Mouse (Mus musculus) midbrain, postnatal 0 days (tissue): ENCODE results near the gene C130050O18Rik. TPM values are rescaled to one million over a fixed set of nuclear protein-coding genes. Genes with fewer than 3 reads are reported as not detected.

Experiments used
- ATAC-seq: fragments of 200-750 bp; cut with Nextera tagmentation; 2 replicates; pipeline ENCODE4 v1.8.0; 2017; ENCODE audit warnings: moderate number of reproducible peaks, mild to moderate bottlenecking, moderate TSS enrichment, moderate library complexity; ENCODE audit not compliant: low FRiP score
- DNase-seq: peaks from one replicate; pipeline ENCODE4 v3.0.0-alpha.2; 2015; ENCODE audit warnings: low spot score
- H3K27ac ChIP-seq: fragments of 300-500 bp; sonication (generic); 2 replicates; pipeline ENCODE4 v1.5.1; 2014; ENCODE audit warnings: low read depth, mild to moderate bottlenecking, low read length, mixed read lengths
- H3K27me3 ChIP-seq: fragments of 300-500 bp; sonication (generic); 2 replicates; pipeline ENCODE4 v1.6.1; 2014; ENCODE audit warnings: low read length, control low read depth, mixed read lengths; ENCODE audit not compliant: insufficient read depth
- H3K36me3 ChIP-seq: fragments of 300-500 bp; sonication (generic); 2 replicates; pipeline ENCODE4 v1.6.1; 2014; ENCODE audit warnings: low read length, control low read depth, mixed read lengths; ENCODE audit not compliant: insufficient read depth
- H3K4me1 ChIP-seq: fragments of 300-500 bp; sonication (generic); 2 replicates; pipeline ENCODE4 v1.6.1; 2014; ENCODE audit warnings: mild to moderate bottlenecking, control low read depth, antibody characterized with exemption, low read length, mixed read lengths; ENCODE audit not compliant: insufficient read depth
- H3K4me2 ChIP-seq: fragments of 300-500 bp; sonication (generic); 2 replicates; pipeline ENCODE4 v1.6.1; 2014; ENCODE audit warnings: low read depth, mild to moderate bottlenecking, low read length, mixed read lengths; ENCODE audit not compliant: poor library complexity, severe bottlenecking
- H3K4me3 ChIP-seq: fragments of 300-500 bp; sonication (generic); 2 replicates; pipeline ENCODE4 v1.5.1; 2014; ENCODE audit warnings: low read depth, mild to moderate bottlenecking, low read length, moderate library complexity
- H3K9ac ChIP-seq: fragments of 300-500 bp; sonication (generic); replicated peaks from 2 replicates; pipeline ENCODE4 v1.6.1; 2014; ENCODE audit warnings: mild to moderate bottlenecking, low read length, moderate library complexity, mixed read lengths; ENCODE audit not compliant: poor library complexity, severe bottlenecking
- H3K9me3 ChIP-seq: fragments of 300-500 bp; sonication (generic); 2 replicates; pipeline ENCODE4 v1.6.1; 2016; ENCODE audit warnings: low read length, control low read depth
- CTCF ChIP-seq: IDR thresholded peaks from 2 replicates; pipeline ENCODE4 v1.5.1; 2016; ENCODE audit warnings: antibody characterized with exemption, mild to moderate bottlenecking
- WGBS: fragments of 180-500 bp; shearing (Covaris S2); extraction: QIAGEN DNeasy Blood & Tissue Kit; methylation state at CpG from one replicate; pipeline ENCODE4 v1.1.7; 2014; 5-methylcytosine and 5-hydroxymethylcytosine counted together
- polyA plus RNA-seq: library from polyadenylated mRNA; unstranded; fragments of >200 nt; fragmentation: Nextera tagmentation; extraction: Ambion mirVana; gene quantifications from 2 replicates; pipeline ENCODE4 v1.2.1, GENCODE M21; 2015
- total RNA-seq: library from RNA; depleted of rRNA; stranded (reverse); fragments of >200 nt; gene quantifications from 2 replicates; pipeline ENCODE4 v1.2.3, GENCODE M21; 2014

Gene C130050O18Rik
- total and polyA plus RNA-seq, 2 experiments from 2014 or later: not detected

GRCm38 (mm10) chr5:139445258-139445657 is 40.2 kb downstream of the C130050O18Rik start:
- peak; percentile 61 for TF ChIP-seq CTCF
- Histone ChIP-seq H3K4me3 (no peak overlapping the region), H3K36me3 (no peaks in the 10 kb centered on the region), H3K9ac (no peak overlapping the region), H3K4me1 (no peaks in the 10 kb centered on the region), H3K9me3 (no peaks in the 10 kb centered on the region), H3K4me2 (no peak overlapping the region), H3K27me3 (no peaks in the 10 kb centered on the region), H3K27ac (no peak overlapping the region)
- no peak for DNase-seq
- 79% methylated on average over 8 of the region's 8 CpGs for WGBS
- no peak for ATAC-seq

DNA sequence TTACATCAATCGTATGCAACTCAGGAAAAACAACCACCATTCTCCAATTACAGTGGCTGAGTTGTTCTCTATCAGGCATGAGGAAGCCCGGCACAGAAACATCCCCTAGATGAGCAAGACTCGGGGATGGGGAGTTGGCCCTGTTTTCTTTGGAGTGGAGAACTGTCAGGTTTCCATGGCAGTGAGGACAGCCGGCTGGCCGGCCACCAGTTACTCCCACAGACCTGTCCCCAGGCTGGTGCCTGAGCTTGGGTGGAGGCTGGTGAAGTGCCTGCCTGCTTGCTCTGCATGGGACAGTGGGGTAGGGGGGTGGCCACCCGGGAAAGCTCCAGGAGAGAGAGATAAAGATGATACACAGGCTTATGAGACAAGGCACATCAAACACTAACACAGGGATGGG is 42.9 kb downstream of the C130050O18Rik start:
- H3K4me3 ChIP-seq: no peak overlapping the region
- no peaks in the 10 kb centered on the region for H3K9me3 ChIP-seq
- DNase-seq (no peak), ATAC-seq (no peak)
- no peaks in the 10 kb centered on the region for H3K27me3 ChIP-seq
- H3K36me3 ChIP-seq: no peaks in the 10 kb centered on the region
- no peak for TF ChIP-seq CTCF
- no peaks in the 10 kb centered on the region for H3K4me1 ChIP-seq
- WGBS: 69% methylated on average over 6 of the region's 6 CpGs
- no peak overlapping the region for H3K27ac ChIP-seq
- no peak overlapping the region for H3K9ac ChIP-seq
- no peak overlapping the region for H3K4me2 ChIP-seq

- H3K27ac ChIP-seq: no peak overlapping the region
- H3K9me3 ChIP-seq: no peaks in the 10 kb centered on the region
- no peak overlapping the region for H3K4me3 ChIP-seq
- no peaks in the 10 kb centered on the region for H3K4me1 ChIP-seq
- DNase-seq (peak; percentile 49), ATAC-seq (no peak)
- no peaks in the 10 kb centered on the region for H3K36me3 ChIP-seq
- 43% methylated on average over 5 of the region's 5 CpGs for WGBS
- TF ChIP-seq CTCF: no peak
- no peak overlapping the region; the same call in 1 of the 2 replicates for H3K9ac ChIP-seq
- H3K4me2 ChIP-seq: no peak overlapping the region
- no peaks in the 10 kb centered on the region for H3K27me3 ChIP-seq
Observed at GRCm38 (mm10) chr5:139449161-139449791, 44.2 kb downstream of the C130050O18Rik start.

DNA sequence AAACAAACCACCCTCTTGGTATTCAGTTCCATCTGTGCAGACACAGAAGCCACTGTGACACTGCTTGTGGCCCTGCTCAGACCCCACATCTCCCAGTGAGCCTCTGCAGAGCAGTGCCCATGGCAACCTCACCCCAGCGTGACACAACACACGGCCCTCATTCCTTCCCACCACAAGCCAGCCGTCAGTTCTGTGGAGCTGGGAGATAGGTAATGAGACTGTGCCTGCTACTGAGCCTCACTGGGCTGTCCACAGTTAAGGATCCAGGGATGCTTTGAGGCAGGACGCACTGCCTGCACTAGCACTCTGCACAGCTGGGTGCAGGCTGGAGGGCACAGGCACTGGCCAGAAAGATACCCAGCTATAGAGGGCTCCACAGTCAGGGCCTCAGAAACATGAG is 44.8 kb downstream of the C130050O18Rik start:
- TF ChIP-seq CTCF: no peak
- WGBS: 27% methylated on average over 4 of the region's 4 CpGs
- no peak overlapping the region for H3K4me3 ChIP-seq
- no peak for ATAC-seq
- no peak overlapping the region for H3K27ac ChIP-seq
- H3K9me3 ChIP-seq: no peaks in the 10 kb centered on the region
- H3K4me2 ChIP-seq: no peak overlapping the region
- H3K4me1 ChIP-seq: no peaks in the 10 kb centered on the region
- DNase-seq: no peak
- no peaks in the 10 kb centered on the region for H3K27me3 ChIP-seq
- H3K9ac ChIP-seq: no peak overlapping the region; the same call in 1 of the 2 replicates
- H3K36me3 ChIP-seq: peaks cover under 1% of the 10 kb centered on the region; the same call in 1 of the 2 replicates

DNA sequence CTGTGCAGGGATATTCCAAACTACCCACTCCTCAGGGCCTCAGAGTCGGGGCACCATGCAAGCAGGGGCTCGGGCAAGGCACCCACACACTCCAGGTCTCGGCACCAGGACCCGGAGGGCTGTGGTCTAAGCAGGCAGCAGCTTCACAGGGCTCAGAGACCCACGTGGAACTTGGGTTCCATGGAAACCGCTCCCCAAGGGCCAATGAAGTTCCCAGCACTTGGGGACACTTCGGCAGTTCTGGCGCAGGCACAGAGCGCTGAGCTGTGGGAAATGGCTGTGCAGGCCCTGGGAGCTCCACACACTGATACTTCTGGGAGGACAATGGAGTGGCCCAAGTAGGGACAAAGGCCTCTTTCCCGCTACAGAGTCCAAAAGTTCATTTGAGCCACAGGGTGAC is 48.0 kb downstream of the C130050O18Rik start:
- H3K4me1 ChIP-seq: no peaks in the 10 kb centered on the region
- ATAC-seq: no peak
- H3K36me3 ChIP-seq: peaks cover 5% of the 10 kb centered on the region; the same call in 1 of the 2 replicates
- H3K4me3 ChIP-seq: no peak overlapping the region
- no peak overlapping the region for H3K27ac ChIP-seq
- no peaks in the 10 kb centered on the region for H3K9me3 ChIP-seq
- H3K4me2 ChIP-seq: no peak overlapping the region
- H3K9ac ChIP-seq: 0 out of 2 replicates have a peak overlapping the region, but pooled peaks have one; percentile 1
- H3K27me3 ChIP-seq: no peaks in the 10 kb centered on the region
- no peak for TF ChIP-seq CTCF
- WGBS: 89% methylated on average over 10 of the region's 10 CpGs
- no peak for DNase-seq

DNA sequence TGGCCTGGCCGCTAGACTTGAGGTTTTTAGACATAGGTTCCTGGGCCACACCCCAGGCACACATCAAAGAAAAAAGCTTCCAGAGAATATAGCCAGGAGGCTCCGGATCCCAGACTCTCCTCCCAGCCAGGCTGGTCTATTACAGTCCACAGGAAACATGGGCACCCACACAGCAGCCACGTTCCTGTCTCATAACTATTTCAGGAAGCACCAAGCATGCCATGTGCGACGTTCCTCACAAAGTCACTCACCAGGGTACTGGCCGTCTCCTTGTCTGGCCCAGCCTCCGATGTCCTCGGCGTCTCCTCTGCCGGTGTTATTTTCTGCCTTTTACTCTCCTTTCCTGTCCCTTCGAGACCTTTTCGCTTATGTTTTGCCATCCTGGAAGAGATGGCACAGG is 50.1 kb downstream of the C130050O18Rik start:
- Histone ChIP-seq H3K9ac (no peak overlapping the region), H3K36me3 (peaks cover 5% of the 10 kb centered on the region; the same call in 1 of the 2 replicates)
- no peak for ATAC-seq

More for the DNA sequence above, 50.1 kb downstream of the C130050O18Rik start:
- peaks cover 7% of the 10 kb centered on the region for H3K4me1 ChIP-seq
- H3K27ac ChIP-seq: no peak overlapping the region
- no peaks in the 10 kb centered on the region for H3K27me3 ChIP-seq
- no peak for TF ChIP-seq CTCF
- H3K4me2 ChIP-seq: no peak overlapping the region
- DNase-seq: no peak
- no peak overlapping the region for H3K4me3 ChIP-seq
- H3K9me3 ChIP-seq: no peaks in the 10 kb centered on the region
- WGBS: 90% methylated on average over 12 of the region's 12 CpGs
